Mouse (Mus musculus) midbrain, postnatal 0 days (tissue): ENCODE measurements around the gene Vat1. TPM values are rescaled to one million over a fixed set of nuclear protein-coding genes. Genes with fewer than 3 reads are reported as not detected.
"Not testable (repeated sequence)": the region's sequence is repeated elsewhere in the genome, so short reads cannot be mapped to it uniquely, and the experiment has no call there.

ENCODE experiments used
- ATAC-seq: fragments of 200-750 bp; cut with Nextera tagmentation; 2 replicates; pipeline ENCODE4 v1.8.0; 2017; ENCODE audit warnings: moderate number of reproducible peaks, mild to moderate bottlenecking, moderate TSS enrichment, moderate library complexity; ENCODE audit not compliant: low FRiP score
- DNase-seq: peaks from one replicate; pipeline ENCODE4 v3.0.0-alpha.2; 2015; ENCODE audit warnings: low spot score
- H3K27ac ChIP-seq: fragments of 300-500 bp; sonication (generic); 2 replicates; pipeline ENCODE4 v1.5.1; 2014; ENCODE audit warnings: low read depth, mild to moderate bottlenecking, low read length, mixed read lengths
- H3K27me3 ChIP-seq: fragments of 300-500 bp; sonication (generic); 2 replicates; pipeline ENCODE4 v1.6.1; 2014; ENCODE audit warnings: low read length, control low read depth, mixed read lengths; ENCODE audit not compliant: insufficient read depth
- H3K36me3 ChIP-seq: fragments of 300-500 bp; sonication (generic); 2 replicates; pipeline ENCODE4 v1.6.1; 2014; ENCODE audit warnings: low read length, control low read depth, mixed read lengths; ENCODE audit not compliant: insufficient read depth
- H3K4me1 ChIP-seq: fragments of 300-500 bp; sonication (generic); 2 replicates; pipeline ENCODE4 v1.6.1; 2014; ENCODE audit warnings: mild to moderate bottlenecking, control low read depth, antibody characterized with exemption, low read length, mixed read lengths; ENCODE audit not compliant: insufficient read depth
- H3K4me2 ChIP-seq: fragments of 300-500 bp; sonication (generic); 2 replicates; pipeline ENCODE4 v1.6.1; 2014; ENCODE audit warnings: low read depth, mild to moderate bottlenecking, low read length, mixed read lengths; ENCODE audit not compliant: poor library complexity, severe bottlenecking
- H3K4me3 ChIP-seq: fragments of 300-500 bp; sonication (generic); 2 replicates; pipeline ENCODE4 v1.5.1; 2014; ENCODE audit warnings: low read depth, mild to moderate bottlenecking, low read length, moderate library complexity
- H3K9ac ChIP-seq: fragments of 300-500 bp; sonication (generic); replicated peaks from 2 replicates; pipeline ENCODE4 v1.6.1; 2014; ENCODE audit warnings: mild to moderate bottlenecking, low read length, moderate library complexity, mixed read lengths; ENCODE audit not compliant: poor library complexity, severe bottlenecking
- H3K9me3 ChIP-seq: fragments of 300-500 bp; sonication (generic); 2 replicates; pipeline ENCODE4 v1.6.1; 2016; ENCODE audit warnings: low read length, control low read depth
- CTCF ChIP-seq: IDR thresholded peaks from 2 replicates; pipeline ENCODE4 v1.5.1; 2016; ENCODE audit warnings: antibody characterized with exemption, mild to moderate bottlenecking
- WGBS: fragments of 180-500 bp; shearing (Covaris S2); extraction: QIAGEN DNeasy Blood & Tissue Kit; methylation state at CpG from one replicate; pipeline ENCODE4 v1.1.7; 2014; 5-methylcytosine and 5-hydroxymethylcytosine counted together
- polyA plus RNA-seq: library from polyadenylated mRNA; unstranded; fragments of >200 nt; fragmentation: Nextera tagmentation; extraction: Ambion mirVana; gene quantifications from 2 replicates; pipeline ENCODE4 v1.2.1, GENCODE M21; 2015
- total RNA-seq: library from RNA; depleted of rRNA; stranded (reverse); fragments of >200 nt; gene quantifications from 2 replicates; pipeline ENCODE4 v1.2.3, GENCODE M21; 2014

Gene Vat1
- total and polyA plus RNA-seq, 2 experiments from 2014 or later = 143 to 334 TPM

DNA sequence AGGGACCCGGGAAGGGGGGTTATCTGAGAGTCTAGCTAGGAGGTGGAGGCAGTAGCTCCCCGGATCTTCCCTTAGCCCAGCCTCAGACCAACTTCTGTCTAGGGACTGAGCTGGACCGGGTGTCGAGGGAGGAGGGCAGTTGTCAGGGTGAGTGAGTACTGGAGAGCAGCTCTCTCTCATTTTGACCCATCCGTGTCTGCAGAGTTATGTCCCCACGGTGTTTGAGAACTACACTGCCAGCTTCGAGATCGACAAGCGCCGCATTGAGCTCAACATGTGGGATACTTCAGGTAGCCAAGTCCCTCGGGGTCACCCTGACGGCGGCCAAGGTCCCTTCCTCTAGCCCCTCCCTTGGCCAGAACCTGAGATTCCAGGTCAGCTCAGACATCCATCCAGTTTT lies 2.7 kb upstream of the Vat1 start:
- ATAC-seq = no peak
- Histone ChIP-seq H3K4me1 (peaks cover 12% of the 10 kb centered on the region), H3K4me2 (peak overlapping the region; percentile 85), H3K36me3 (peaks cover 7% of the 10 kb centered on the region; the same call in 1 of the 2 replicates), H3K27me3 (no peaks in the 10 kb centered on the region), H3K9me3 (no peaks in the 10 kb centered on the region), H3K9ac (peak overlapping the region; percentile 86), H3K4me3 (peak overlapping the region; percentile 75), H3K27ac (peak overlapping the region; percentile 89)
- 3% methylated on average over 13 of the region's 13 CpGs for WGBS
- no peak for DNase-seq
- no peak for TF ChIP-seq CTCF

DNA sequence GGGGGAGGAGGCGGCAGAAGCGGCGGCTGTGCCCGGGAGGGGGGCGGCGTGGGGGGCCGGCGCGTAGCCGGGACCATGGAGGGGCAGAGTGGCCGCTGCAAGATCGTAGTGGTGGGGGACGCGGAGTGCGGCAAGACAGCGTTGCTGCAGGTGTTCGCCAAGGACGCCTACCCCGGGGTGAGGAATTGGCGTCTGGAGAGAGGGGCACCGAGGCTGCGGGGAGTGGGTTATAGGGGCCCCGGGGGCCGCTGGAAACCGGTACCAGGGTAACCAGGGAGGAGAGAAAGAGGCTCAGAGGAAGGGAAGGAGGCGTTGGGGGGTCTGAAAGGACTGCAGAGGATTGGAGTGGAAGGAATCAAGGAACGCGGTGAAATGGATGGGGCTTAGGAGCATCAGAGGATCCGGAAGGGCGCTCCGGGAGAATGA lies 2.2 kb upstream of the Vat1 start:
- Histone ChIP-seq H3K9ac (peak overlapping the region; percentile 86), H3K36me3 (peaks cover 7% of the 10 kb centered on the region; the same call in 1 of the 2 replicates), H3K27ac (peak overlapping the region; percentile 89), H3K4me3 (peak overlapping the region; percentile 75), H3K4me1 (peaks cover 16% of the 10 kb centered on the region), H3K9me3 (no peaks in the 10 kb centered on the region), H3K27me3 (no peaks in the 10 kb centered on the region), H3K4me2 (peak overlapping the region; percentile 85)
- ATAC-seq (peak; percentile 11; the same call in 1 of the 2 replicates), DNase-seq (peak; percentile 46)
- WGBS = 0% methylated on average over 29 of the region's 31 CpGs
- TF ChIP-seq CTCF = no peak

DNA sequence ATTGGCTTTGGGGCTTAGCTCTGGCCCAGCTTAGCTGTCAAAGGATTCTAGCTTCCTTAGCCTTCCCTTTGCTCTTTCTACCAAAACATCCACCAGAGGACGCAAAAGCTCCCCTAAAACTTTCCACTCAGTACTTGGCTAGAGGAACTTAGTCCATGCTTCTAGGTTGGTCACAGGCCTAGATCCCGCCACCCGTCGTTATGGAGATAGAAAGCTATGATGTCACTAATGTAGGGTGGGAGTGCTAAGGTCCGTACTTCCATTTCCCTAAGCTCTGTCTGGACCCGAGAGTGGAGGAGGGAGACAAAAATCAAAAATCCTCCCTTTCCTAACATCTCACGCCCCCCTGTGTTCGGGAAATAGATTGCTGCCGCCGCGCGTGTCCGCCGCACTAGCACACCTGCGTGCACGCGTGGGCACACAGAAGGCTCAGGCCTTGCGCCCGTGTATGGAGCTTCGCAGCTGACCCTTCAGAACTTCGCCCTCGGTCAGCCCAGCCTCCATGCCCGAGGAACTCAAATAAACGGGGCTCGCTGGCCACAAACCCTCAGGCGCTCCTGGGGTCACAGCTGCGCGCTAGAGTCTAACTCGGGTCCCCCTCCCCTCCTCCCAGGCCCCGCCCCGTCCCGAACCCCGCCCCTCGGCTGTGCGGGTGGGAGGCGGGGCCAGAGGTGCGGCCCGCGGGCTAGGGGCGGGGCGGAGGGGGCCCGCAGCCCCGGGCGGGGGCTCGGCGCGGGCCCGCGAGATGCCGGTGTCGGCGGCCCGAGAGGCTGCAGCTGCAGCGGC lies 1.6 kb upstream of the Vat1 start:
- Histone ChIP-seq H3K9ac (peak overlapping the region; percentile 86), H3K4me3 (peak overlapping the region; percentile 75), H3K27ac (peak overlapping the region; percentile 89), H3K9me3 (no peaks in the 10 kb centered on the region), H3K36me3 (peaks cover 9% of the 10 kb centered on the region; the same call in 1 of the 2 replicates), H3K4me1 (peaks cover 22% of the 10 kb centered on the region), H3K4me2 (peak overlapping the region; percentile 85), H3K27me3 (no peaks in the 10 kb centered on the region)
- ATAC-seq (peak; percentile 76), DNase-seq (peak; percentile 90)
- peak; percentile 77 for TF ChIP-seq CTCF
- WGBS = 1% methylated on average over 51 of the region's 54 CpGs

DNA sequence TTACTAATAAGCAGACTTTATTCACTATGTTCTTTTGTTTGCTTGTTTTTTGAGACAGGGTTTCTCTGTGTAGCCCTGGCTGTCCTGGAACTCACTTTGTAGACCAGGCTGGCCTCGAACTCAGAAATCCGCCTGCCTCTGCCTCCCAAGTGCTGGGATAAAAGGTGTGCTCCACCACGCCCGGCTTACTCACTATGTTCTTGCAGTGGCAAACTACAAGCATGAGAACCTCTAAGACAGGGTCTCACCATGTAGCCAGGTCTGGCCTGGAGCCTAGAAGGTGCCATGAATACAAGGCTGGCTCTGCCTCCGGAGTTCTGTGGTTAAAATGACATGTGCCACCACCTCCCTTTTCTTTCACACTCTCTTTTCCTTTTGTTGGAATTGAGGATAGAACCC lies 521 bp upstream of the Vat1 start:
- H3K4me1 ChIP-seq = peaks cover 23% of the 10 kb centered on the region
- WGBS = 65% methylated on average over 5 of the region's 5 CpGs
- ATAC-seq = not testable (repeated sequence)

DNA sequence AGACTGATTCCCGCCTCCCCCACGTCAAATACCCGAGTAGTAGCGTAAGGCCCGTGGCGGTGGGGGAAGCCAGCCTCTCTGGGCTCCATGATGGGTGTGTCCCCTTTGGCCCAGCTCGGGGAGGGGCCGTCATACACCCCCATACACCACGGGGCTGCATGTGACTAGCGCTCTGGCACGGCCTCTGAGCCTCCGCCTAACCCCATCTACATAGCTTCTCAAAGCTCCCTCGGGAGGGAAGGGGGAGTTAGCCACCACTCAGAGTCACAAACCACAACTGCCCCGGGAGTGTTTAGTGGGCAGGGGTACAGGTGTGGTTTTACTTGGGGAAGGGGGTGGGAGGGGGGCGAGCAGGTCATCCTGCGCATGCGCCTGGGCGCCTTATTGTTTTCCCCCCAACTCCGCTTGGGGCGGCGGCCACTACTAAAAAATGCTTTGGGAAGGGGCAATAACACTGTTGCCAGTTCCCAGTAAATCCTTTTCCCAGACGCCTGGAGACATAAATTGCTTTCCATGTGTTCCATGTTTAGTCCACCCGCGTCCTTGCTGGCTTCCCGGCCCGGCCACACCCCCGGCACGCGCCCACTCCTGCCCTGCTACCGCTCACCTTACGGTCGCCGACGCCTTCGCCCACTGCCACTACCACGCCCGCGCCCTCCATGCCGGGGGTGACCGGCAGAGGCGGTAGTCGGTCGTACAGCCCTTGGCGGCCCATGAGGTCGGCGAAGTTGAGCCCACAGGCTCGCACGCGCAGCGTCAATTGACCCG lies 745 bp downstream of the Vat1 start:
- Histone ChIP-seq H3K4me3 (peak overlapping the region; percentile 96), H3K9ac (peak overlapping the region; percentile 90), H3K27ac (peak overlapping the region; percentile 92), H3K4me1 (peaks cover 23% of the 10 kb centered on the region), H3K4me2 (peak overlapping the region; percentile 85), H3K36me3 (peaks cover 15% of the 10 kb centered on the region), H3K27me3 (no peaks in the 10 kb centered on the region), H3K9me3 (no peaks in the 10 kb centered on the region)
- peak; percentile 55 for TF ChIP-seq CTCF
- whole genome bisulfite sequencing = under 1% methylated on average over 51 of the region's 51 CpGs
- DNase-seq (peak; percentile 78), ATAC-seq (peak; percentile 44)

More for the DNA sequence above, 521 bp upstream of the Vat1 start:
- not testable (repeated sequence) for H3K27me3 ChIP-seq, DNase-seq, H3K27ac ChIP-seq, H3K9me3 ChIP-seq
- Histone ChIP-seq H3K4me2 (peak overlapping the region; percentile 85), H3K4me3 (peak overlapping the region; percentile 96), H3K9ac (0 out of 2 replicates have a peak overlapping the region, but pooled peaks have one; percentile 90), H3K36me3 (peaks cover 13% of the 10 kb centered on the region; the same call in 1 of the 2 replicates)
